Mouse (Mus musculus) C2C12 (cell line): ENCODE measurements around the gene P2rx1. TPM values are rescaled to one million over a fixed set of nuclear protein-coding genes. Genes with fewer than 3 reads are reported as not detected.

Source experiments
- H3K27me3 ChIP-seq: one replicate; pipeline ENCODE4 v1.6.1; 2011; ENCODE audit not compliant: control insufficient read depth, insufficient read depth, insufficient read length
- H3K36me3 ChIP-seq: one replicate; pipeline ENCODE4 v1.6.1; 2011; ENCODE audit not compliant: control insufficient read depth, insufficient read depth
- H3K4me3 ChIP-seq: one replicate; pipeline ENCODE4 v1.5.1; 2011; ENCODE audit warnings: mild to moderate bottlenecking, control low read depth; ENCODE audit not compliant: poor library complexity, insufficient read depth, severe bottlenecking
- H3K79me2 ChIP-seq: one replicate; pipeline ENCODE4 v1.6.1; 2011; ENCODE audit not compliant: control insufficient read depth, insufficient read depth
- H3K79me3 ChIP-seq: one replicate; pipeline ENCODE4 v1.6.1; 2011; ENCODE audit warnings: low read depth, control low read depth
- H3ac ChIP-seq: one replicate; pipeline ENCODE3; 2011; ENCODE audit warnings: low read depth; ENCODE audit not compliant: control insufficient read depth, insufficient read length
- CEBPB ChIP-seq: IDR thresholded peaks from one replicate; pipeline ENCODE4 v1.6.1; 2011; ENCODE audit warnings: low read depth, mild to moderate bottlenecking, control low read depth, moderate library complexity
- CTCF ChIP-seq: IDR thresholded peaks from one replicate; pipeline ENCODE4 v1.5.1; 2011; ENCODE audit not compliant: control insufficient read depth, insufficient read depth, insufficient read length
- FOSL1 ChIP-seq: IDR thresholded peaks from one replicate; pipeline ENCODE4 v1.8.0; 2011; ENCODE audit warnings: mild to moderate bottlenecking, low read length; ENCODE audit not compliant: poor library complexity, insufficient read depth, severe bottlenecking
- MAX ChIP-seq: IDR thresholded peaks from one replicate; pipeline ENCODE4 v1.6.1; 2011; ENCODE audit warnings: mild to moderate bottlenecking, control low read depth
- MYOD1 ChIP-seq: IDR thresholded peaks from one replicate; pipeline ENCODE4 v1.6.1; 2011; ENCODE audit warnings: low read depth; ENCODE audit not compliant: control insufficient read depth, insufficient read length
- MYOG ChIP-seq: IDR thresholded peaks from one replicate; pipeline ENCODE4 v1.6.1; 2011; ENCODE audit not compliant: control insufficient read depth, insufficient read length; ENCODE audit errors: extremely low read depth
- USF1 ChIP-seq: IDR thresholded peaks from one replicate; pipeline ENCODE4 v1.6.1; 2011; ENCODE audit warnings: low read depth, mild to moderate bottlenecking, control low read depth, moderate library complexity
- polyA plus RNA-seq: library from polyadenylated mRNA; unstranded; fragments of >200 nt; fragmentation: generic; extraction: Trizol; gene quantifications from one replicate; pipeline ENCODE4 v1.2.1, GENCODE M21; 2012; ENCODE audit warnings: missing spikeins

Gene P2rx1
- polyA plus RNA-seq, 1 experiment: 0.05 TPM

GRCm38 (mm10) chr11:72990688-72991087 is 8.2 kb upstream of the P2rx1 start:
- Histone ChIP-seq H3K27me3 (peaks cover 4% of the 10 kb centered on the region), H3K36me3 (no peaks in the 10 kb centered on the region), H3ac (no peak overlapping the region), H3K79me2 (no peaks in the 10 kb centered on the region), H3K4me3 (no peak overlapping the region), H3K79me3 (no peaks in the 10 kb centered on the region)
- TF ChIP-seq USF1: no peak
- TF ChIP-seq MAX: no peak
- no peak for TF ChIP-seq MYOG
- no peak for TF ChIP-seq FOSL1
- no peak for TF ChIP-seq CTCF
- TF ChIP-seq CEBPB: no peak
- no peak for TF ChIP-seq MYOD1

GRCm38 (mm10) chr11:72991961-72992360 is 6.9 kb upstream of the P2rx1 start:
- peaks cover 4% of the 10 kb centered on the region for H3K27me3 ChIP-seq
- H3K36me3 ChIP-seq: no peaks in the 10 kb centered on the region
- TF ChIP-seq MYOD1: no peak
- no peak for TF ChIP-seq CTCF
- no peak for TF ChIP-seq FOSL1
- TF ChIP-seq MAX: no peak
- no peak for TF ChIP-seq MYOG
- TF ChIP-seq CEBPB: no peak
- TF ChIP-seq USF1: no peak
- no peak overlapping the region for H3ac ChIP-seq
- no peaks in the 10 kb centered on the region for H3K79me3 ChIP-seq
- no peak overlapping the region for H3K4me3 ChIP-seq
- H3K79me2 ChIP-seq: no peaks in the 10 kb centered on the region

DNA sequence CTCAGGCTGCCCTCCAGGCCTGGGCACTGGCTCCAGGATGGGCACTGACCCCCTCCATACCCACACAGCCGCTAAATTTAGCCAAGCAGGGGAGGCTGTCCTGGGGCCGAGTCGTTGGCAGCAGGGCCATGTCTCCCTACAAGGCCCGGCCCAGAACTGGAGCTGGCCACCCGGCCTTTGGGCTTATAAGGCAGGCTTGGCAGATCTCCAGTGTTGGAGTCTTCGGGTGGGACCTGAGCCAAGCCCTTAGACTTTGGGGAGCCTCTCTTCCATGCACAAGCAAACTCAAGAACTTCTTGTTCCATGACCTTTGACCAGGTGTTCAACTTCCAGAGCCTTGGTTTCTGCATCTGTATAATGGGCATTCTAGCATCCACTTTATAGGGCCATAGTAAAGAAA is 2.6 kb upstream of the P2rx1 start:
- no peaks in the 10 kb centered on the region for H3K36me3 ChIP-seq
- H3K27me3 ChIP-seq: peaks cover 4% of the 10 kb centered on the region
- no peaks in the 10 kb centered on the region for H3K79me3 ChIP-seq
- TF ChIP-seq CEBPB: no peak
- no peak for TF ChIP-seq MYOD1
- no peak for TF ChIP-seq USF1
- TF ChIP-seq MAX: no peak
- TF ChIP-seq CTCF: no peak
- no peak for TF ChIP-seq FOSL1
- TF ChIP-seq MYOG: no peak
- H3ac ChIP-seq: no peak overlapping the region
- H3K79me2 ChIP-seq: no peaks in the 10 kb centered on the region
- no peak overlapping the region for H3K4me3 ChIP-seq

GRCm38 (mm10) chr11:72996781-72997180 is 2.1 kb upstream of the P2rx1 start:
- Histone ChIP-seq H3K27me3 (peaks cover 4% of the 10 kb centered on the region), H3K79me2 (no peaks in the 10 kb centered on the region), H3K79me3 (no peaks in the 10 kb centered on the region), H3ac (no peak overlapping the region), H3K36me3 (no peaks in the 10 kb centered on the region), H3K4me3 (no peak overlapping the region)
- no peak for TF ChIP-seq FOSL1
- TF ChIP-seq MAX: no peak
- TF ChIP-seq MYOD1: no peak
- no peak for TF ChIP-seq USF1

DNA sequence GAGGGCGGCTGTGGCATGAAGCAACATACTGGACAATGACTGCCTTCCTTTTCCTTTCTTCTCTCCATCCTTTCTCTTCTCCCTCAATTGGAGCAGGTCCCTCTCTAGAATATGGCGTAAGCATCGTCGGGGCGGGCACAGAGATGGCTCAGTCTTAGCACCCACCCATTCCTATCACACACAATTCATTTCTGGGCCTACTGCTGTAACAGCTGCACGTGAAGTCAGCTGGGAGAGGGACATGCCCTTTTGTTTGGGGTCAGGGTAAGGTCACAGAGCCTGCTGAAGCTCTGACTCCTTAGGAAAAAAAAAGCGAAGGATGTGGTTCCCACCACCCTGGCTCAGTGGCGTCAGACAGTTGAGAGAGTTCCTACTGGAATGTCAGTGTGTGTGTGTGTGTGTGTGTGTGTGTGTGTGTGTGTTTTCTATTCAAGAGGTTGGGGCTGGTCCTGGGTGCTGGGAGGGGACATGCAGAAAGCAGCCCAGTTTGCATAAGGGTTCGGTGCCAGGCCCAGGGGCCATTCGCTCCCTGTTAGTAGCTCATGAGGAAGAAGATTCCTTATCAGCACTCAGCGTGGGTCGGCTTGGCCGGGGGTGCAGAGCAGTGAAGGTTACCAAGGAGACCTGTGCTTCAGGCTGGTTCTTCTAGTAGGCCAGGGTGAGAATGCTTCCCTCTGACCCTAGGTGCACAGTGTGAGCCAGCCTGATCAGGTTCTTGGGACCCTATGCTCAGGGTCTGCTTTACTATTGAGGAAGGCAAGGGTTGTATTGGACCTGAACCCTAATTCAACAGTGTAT is 1.2 kb upstream of the P2rx1 start:
- H3K79me2 ChIP-seq: no peaks in the 10 kb centered on the region
- peaks cover 4% of the 10 kb centered on the region for H3K27me3 ChIP-seq
- H3K36me3 ChIP-seq: no peaks in the 10 kb centered on the region
- no peak overlapping the region for H3ac ChIP-seq
- H3K79me3 ChIP-seq: no peaks in the 10 kb centered on the region
- TF ChIP-seq MYOD1 (no peak), MYOG (no peak), MAX (no peak), CEBPB (no peak), CTCF (no peak)
- H3K4me3 ChIP-seq: no peak overlapping the region

GRCm38 (mm10) chr11:73001029-73001428 is 2.1 kb downstream of the P2rx1 start:
- no peaks in the 10 kb centered on the region for H3K79me3 ChIP-seq
- TF ChIP-seq MYOD1: no peak
- TF ChIP-seq FOSL1: no peak
- TF ChIP-seq USF1: no peak
- TF ChIP-seq MYOG: no peak
- no peak for TF ChIP-seq MAX
- TF ChIP-seq CTCF: peak; percentile 91
- no peaks in the 10 kb centered on the region for H3K36me3 ChIP-seq
- H3K79me2 ChIP-seq: no peaks in the 10 kb centered on the region
- H3K4me3 ChIP-seq: no peak overlapping the region
- H3ac ChIP-seq: no peak overlapping the region
- H3K27me3 ChIP-seq: no peaks in the 10 kb centered on the region
